Mouse (Mus musculus) heart, postnatal 0 days (tissue): ENCODE results near the gene Bicral. TPM values are rescaled to one million over a fixed set of nuclear protein-coding genes. Genes with fewer than 3 reads are reported as not detected.
A peak's percentile ranks its signal among the peaks of the same experiment; 100 is the strongest.

Experiments
- ATAC-seq: fragments of 200-750 bp; cut with Nextera tagmentation; 2 replicates; pipeline ENCODE4 v1.8.0; 2017; ENCODE audit warnings: low read depth, moderate number of reproducible peaks, moderate library complexity; ENCODE audit not compliant: insufficient read depth
- DNase-seq: peaks from one replicate; pipeline ENCODE4 v3.0.0-alpha.2; 2016; ENCODE audit warnings: low spot score
- H3K27ac ChIP-seq: fragments of 300-500 bp; sonication (generic); 2 replicates; pipeline ENCODE4 v1.5.1; 2014; ENCODE audit warnings: low read depth, mild to moderate bottlenecking
- H3K27me3 ChIP-seq: fragments of 300-500 bp; sonication (generic); 2 replicates; pipeline ENCODE4 v1.6.1; 2014; ENCODE audit warnings: low read length, mixed read lengths; ENCODE audit not compliant: control insufficient read depth, insufficient read depth
- H3K36me3 ChIP-seq: fragments of 300-500 bp; sonication (generic); replicated peaks from 2 replicates; pipeline ENCODE4 v1.6.1; 2014; ENCODE audit warnings: low read length, mixed read lengths; ENCODE audit not compliant: control insufficient read depth, insufficient read depth
- H3K4me1 ChIP-seq: fragments of 300-500 bp; sonication (generic); 2 replicates; pipeline ENCODE4 v1.6.1; 2014; ENCODE audit warnings: antibody characterized with exemption; ENCODE audit not compliant: control insufficient read depth, insufficient read depth
- H3K4me2 ChIP-seq: fragments of 300-500 bp; sonication (generic); 2 replicates; pipeline ENCODE4 v1.6.1; 2014; ENCODE audit warnings: low read depth, mild to moderate bottlenecking, low read length, moderate library complexity
- H3K4me3 ChIP-seq: fragments of 300-500 bp; sonication (generic); 2 replicates; pipeline ENCODE4 v1.5.1; 2014; ENCODE audit warnings: low read depth, low read length
- H3K9ac ChIP-seq: fragments of 300-500 bp; sonication (generic); replicated peaks from 2 replicates; pipeline ENCODE4 v1.6.1; 2014; ENCODE audit warnings: low read depth, low read length, mixed read lengths
- H3K9me3 ChIP-seq: fragments of 300-500 bp; sonication (generic); replicated peaks from 2 replicates; pipeline ENCODE4 v1.6.1; 2016; ENCODE audit warnings: low read length; ENCODE audit not compliant: control insufficient read depth
- CTCF ChIP-seq: IDR thresholded peaks from 2 replicates; pipeline ENCODE4 v1.5.1; 2016; ENCODE audit warnings: antibody characterized with exemption, control low read depth, low read depth
- EP300 ChIP-seq: IDR thresholded peaks from 2 replicates; pipeline ENCODE4 v1.6.1; 2016; ENCODE audit warnings: antibody characterized with exemption, low read depth
- WGBS: fragments of 180-500 bp; shearing (Covaris S2); extraction: QIAGEN DNeasy Blood & Tissue Kit; methylation state at CpG from one replicate; pipeline ENCODE4 v1.1.7; 2014; 5-methylcytosine and 5-hydroxymethylcytosine counted together
- polyA plus RNA-seq: library from polyadenylated mRNA; unstranded; fragments of >200 nt; fragmentation: Nextera tagmentation; extraction: Ambion mirVana; gene quantifications from 2 replicates; pipeline ENCODE4 v1.2.1, GENCODE M21; 2015
- total RNA-seq: library from RNA; depleted of rRNA; stranded (reverse); fragments of >200 nt; gene quantifications from 2 replicates; pipeline ENCODE4 v1.2.3, GENCODE M21; 2014; ENCODE audit warnings: low replicate concordance

Bicral gene
- total and polyA plus RNA-seq, 2 experiments from 2014 or later: 1.8 to 3.6 TPM

- H3K4me2 ChIP-seq: peak within 1 kb of the TSS; percentile 97
- peak within 1 kb of the TSS; percentile 97 for H3K4me3 ChIP-seq
- no peaks in the 10 kb centered on the region for H3K9me3 ChIP-seq
- peak within 1 kb of the TSS; percentile 88 for H3K27ac ChIP-seq
- H3K27me3 ChIP-seq: no peaks in the 10 kb centered on the region
- H3K36me3 ChIP-seq: peaks cover 33% of the 10 kb centered on the region
- WGBS: under 1% methylated on average over 50 of the region's 50 CpGs
- TF ChIP-seq CTCF (no peak), EP300 (peak; percentile 3; the same call in 1 of the 2 replicates)
- DNase-seq: peak; percentile 86
- H3K4me1 ChIP-seq: no peaks in the 10 kb centered on the region
- peak within 1 kb of the TSS; percentile 77 for H3K9ac ChIP-seq
- ATAC-seq: peak; percentile 91
Observed at GRCm38 (mm10) chr17:46772404-46773277, 85.6 kb downstream of the Bicral start, which contains the start of gene 2310039H08Rik. Gene 2310039H08Rik, plus strand, starts transcription at chr17:46772635.

GRCm38 (mm10) chr17:46772038-46772403 is 86.3 kb downstream of the Bicral start:
- Histone ChIP-seq H3K36me3 (peaks cover 26% of the 10 kb centered on the region), H3K4me3 (peak overlapping the region; percentile 97), H3K9ac (peak overlapping the region; percentile 77; the same call in 1 of the 2 replicates), H3K27me3 (no peaks in the 10 kb centered on the region), H3K9me3 (no peaks in the 10 kb centered on the region), H3K4me1 (no peaks in the 10 kb centered on the region), H3K4me2 (peak overlapping the region; percentile 97), H3K27ac (peak overlapping the region; percentile 88)
- DNase-seq (no peak), ATAC-seq (peak; percentile 24; the same call in 1 of the 2 replicates)
- TF ChIP-seq CTCF: no peak
- peak; percentile 12; the same call in 1 of the 2 replicates for TF ChIP-seq EP300
- 7% methylated on average over 5 of the region's 5 CpGs for WGBS

GRCm38 (mm10) chr17:46771616-46772015 is 86.7 kb downstream of the Bicral start:
- Histone ChIP-seq H3K36me3 (peaks cover 23% of the 10 kb centered on the region), H3K9me3 (no peaks in the 10 kb centered on the region), H3K27me3 (no peaks in the 10 kb centered on the region), H3K4me1 (no peaks in the 10 kb centered on the region), H3K9ac (no peak overlapping the region), H3K4me3 (peak overlapping the region; percentile 97; the same call in 1 of the 2 replicates), H3K4me2 (peak overlapping the region; percentile 97), H3K27ac (peak overlapping the region; percentile 88; the same call in 1 of the 2 replicates)
- no peak for DNase-seq
- WGBS: 58% methylated on average over 17 of the region's 17 CpGs
- no peak for ATAC-seq
- TF ChIP-seq EP300 (no peak), CTCF (no peak)

- Histone ChIP-seq H3K27ac (no peak overlapping the region), H3K36me3 (peaks cover 17% of the 10 kb centered on the region), H3K4me3 (no peak overlapping the region), H3K4me2 (no peak overlapping the region), H3K9ac (no peak overlapping the region), H3K27me3 (no peaks in the 10 kb centered on the region), H3K9me3 (no peaks in the 10 kb centered on the region), H3K4me1 (no peaks in the 10 kb centered on the region)
- ATAC-seq: no peak
- TF ChIP-seq EP300 (no peak), CTCF (peak; percentile 24)
- no peak for DNase-seq
- WGBS: 86% methylated on average over 4 of the region's 4 CpGs
Observed at GRCm38 (mm10) chr17:46771025-46771424, 87.3 kb downstream of the Bicral start.

- H3K27ac ChIP-seq: no peak overlapping the region
- H3K9ac ChIP-seq: no peak overlapping the region
- no peak overlapping the region for H3K4me2 ChIP-seq
- no peak overlapping the region for H3K4me3 ChIP-seq
- ATAC-seq: no peak
- 86% methylated on average over 11 of the region's 11 CpGs for WGBS
- peaks cover 12% of the 10 kb centered on the region for H3K36me3 ChIP-seq
- no peaks in the 10 kb centered on the region for H3K27me3 ChIP-seq
- TF ChIP-seq EP300 (no peak), CTCF (no peak)
- DNase-seq: no peak
- H3K9me3 ChIP-seq: no peaks in the 10 kb centered on the region
- no peaks in the 10 kb centered on the region for H3K4me1 ChIP-seq
Observed at GRCm38 (mm10) chr17:46770546-46770945, 87.7 kb downstream of the Bicral start.
